Mouse (Mus musculus) cerebral cortex, adult 2 months (tissue): ENCODE results near the gene Ndufaf2.

Experiments
- WGBS: fragments of 180-500 bp; shearing (Covaris S2); methylation state at CpG from one replicate; pipeline ENCODE4 v1.1.7; 2018; 5-methylcytosine and 5-hydroxymethylcytosine counted together

Gene Ndufaf2

DNA sequence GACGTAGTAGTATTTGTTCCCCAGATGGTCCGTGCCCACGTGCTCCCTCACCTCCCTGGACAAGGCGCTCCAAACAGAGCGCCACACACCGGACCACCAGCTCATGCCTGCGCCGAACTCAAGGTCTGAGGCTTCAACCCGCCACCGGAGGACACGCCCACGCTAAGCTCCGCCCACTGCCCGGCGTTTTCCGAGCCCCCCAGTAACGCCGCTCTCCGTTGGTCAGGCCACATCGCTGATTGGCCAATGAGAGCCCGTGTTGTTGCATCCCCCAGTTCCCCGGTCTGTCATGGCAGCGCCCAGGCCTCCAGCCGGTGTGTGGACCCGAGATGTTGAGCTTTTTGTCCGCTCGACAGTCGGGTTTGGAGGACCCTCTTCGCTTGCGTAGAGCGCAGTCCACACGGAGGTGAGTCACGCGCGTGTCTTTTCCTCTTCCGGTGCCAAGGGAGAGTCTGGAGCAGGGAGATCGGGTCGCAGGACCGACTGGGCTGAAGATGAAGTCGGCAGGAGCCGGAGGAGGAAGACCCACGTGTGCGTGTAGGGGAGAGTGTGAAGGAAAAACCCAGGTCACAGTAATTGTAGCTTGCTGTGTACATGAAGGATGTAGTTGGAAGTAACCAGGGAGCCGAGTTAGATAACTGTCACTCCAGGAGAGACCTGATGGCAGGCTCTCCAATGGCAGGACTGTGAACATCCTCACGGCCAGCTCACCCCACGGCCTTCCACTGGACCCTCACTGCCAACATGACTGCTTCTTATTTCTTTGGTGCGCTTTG, at the start of gene Ndufaf2, which contains the start of gene Ercc8:
Ndufaf2 (minus strand) TSS at position 159 of the 776 bp plus-strand sequence.
Ercc8 (plus strand) TSS at position 267 of the 776 bp plus-strand sequence.
- WGBS: under 1% methylated on average over 47 of the region's 47 CpGs

DNA sequence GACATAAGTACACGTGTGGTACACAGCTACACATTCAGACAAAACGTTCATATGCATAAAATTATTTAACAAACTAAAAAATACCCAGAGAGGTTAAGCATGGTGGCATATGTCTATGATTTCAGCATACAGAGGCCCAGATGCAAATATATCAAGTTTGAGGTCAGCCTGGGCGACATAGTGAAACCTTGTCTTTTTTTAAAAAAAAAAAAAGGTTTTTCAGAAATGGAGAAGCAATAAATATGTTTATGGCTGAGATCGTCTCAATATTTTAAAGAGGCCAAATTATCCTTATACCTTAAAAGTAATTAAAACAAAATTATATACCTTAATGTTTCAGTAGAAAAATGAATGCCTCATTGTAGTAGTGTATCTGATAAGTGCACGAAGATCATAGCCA, 49.7 kb upstream of the Ndufaf2 start:
- 83% methylated on average over 5 of the region's 5 CpGs for WGBS

DNA sequence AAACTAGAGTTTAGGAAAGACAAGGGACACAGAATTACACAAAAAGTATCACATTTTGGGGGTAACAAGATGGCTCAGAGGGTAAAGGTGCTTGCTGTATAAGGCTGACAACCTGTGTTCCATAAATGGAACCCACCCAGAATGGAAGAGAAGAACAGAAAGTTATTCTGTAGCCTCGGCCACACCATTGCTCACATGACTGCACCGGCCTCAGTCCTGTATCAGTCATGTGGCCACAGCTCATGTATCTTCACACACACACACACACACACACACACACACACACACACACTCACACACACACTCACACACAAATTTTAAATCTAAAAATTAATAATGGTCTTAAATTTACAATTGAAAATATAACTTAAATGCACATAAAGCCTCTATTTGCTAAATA, 49.0 kb upstream of the Ndufaf2 start:
- 97% methylated on average over 2 of the region's 2 CpGs for WGBS

DNA sequence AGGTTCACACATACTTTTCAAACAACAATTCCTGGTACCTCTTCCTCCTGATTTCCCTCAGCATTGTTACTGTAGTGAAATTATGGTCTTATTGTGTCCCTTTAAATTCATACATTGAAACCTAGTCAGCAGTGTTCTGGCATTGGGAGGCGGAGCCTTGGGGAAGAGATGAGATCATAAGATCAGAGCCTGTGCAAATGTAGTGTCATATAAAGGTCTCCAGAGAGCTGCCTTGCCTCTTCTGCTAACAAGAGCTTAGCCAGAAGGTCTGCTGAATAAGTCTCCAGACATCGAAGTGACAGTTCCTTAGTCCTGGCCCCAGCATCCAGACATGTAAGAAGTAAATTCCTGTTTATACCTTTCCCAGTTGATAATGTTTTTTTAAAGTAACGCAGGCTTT, 46.4 kb upstream of the Ndufaf2 start:
- 81% methylated on average over 3 of the region's 3 CpGs for WGBS

DNA sequence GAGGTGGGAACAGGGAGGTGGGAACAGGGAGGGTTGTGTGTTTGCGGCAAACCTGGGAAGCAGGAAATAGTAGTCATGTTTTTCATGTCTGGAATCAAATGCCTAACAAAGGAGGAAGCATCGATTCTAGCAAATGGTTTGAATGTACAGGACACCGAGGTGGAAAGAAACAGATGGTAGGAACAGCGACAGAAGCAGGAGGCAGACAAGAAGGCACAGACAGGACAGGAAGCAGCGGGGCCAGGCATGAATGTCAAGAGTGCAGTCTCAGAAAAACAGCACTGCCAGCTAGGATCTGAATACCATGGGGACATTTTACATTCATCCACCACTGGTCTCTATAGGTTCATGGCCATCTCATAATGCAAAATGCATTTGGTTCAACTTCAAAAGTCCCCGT, 37.1 kb upstream of the Ndufaf2 start:
- WGBS: 85% methylated on average over 6 of the region's 6 CpGs

DNA sequence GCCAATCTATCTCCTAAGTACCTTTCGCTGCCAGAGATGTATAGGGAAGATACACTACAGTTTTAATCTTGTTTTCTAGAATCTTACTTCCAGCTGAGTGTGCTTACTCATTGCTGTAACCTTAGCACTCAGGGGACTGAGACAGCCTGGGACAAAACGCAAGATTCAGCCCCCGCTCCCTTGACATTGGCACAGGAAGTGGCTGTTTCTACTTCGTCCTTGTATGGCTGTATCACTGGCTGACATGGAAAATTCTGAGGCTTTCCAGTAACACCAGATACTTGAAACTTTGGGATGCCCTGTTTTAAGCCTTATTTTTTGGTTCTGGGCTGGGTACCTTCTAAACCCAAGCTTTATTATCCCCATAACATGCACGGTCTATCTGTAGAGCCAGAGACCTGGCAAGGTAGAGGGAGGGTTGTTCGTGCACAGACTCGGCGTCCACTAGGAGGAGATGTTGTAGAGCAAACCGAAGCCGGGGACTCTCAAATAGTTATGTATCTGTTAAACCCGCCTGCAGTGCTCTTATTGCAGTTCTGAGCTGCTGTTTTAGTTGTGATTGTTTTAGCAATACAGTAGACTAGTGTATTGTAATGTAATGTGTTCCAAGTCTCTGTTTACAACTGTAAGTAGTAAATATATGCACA, 32.8 kb upstream of the Ndufaf2 start:
- 34% methylated on average over 11 of the region's 11 CpGs for WGBS

DNA sequence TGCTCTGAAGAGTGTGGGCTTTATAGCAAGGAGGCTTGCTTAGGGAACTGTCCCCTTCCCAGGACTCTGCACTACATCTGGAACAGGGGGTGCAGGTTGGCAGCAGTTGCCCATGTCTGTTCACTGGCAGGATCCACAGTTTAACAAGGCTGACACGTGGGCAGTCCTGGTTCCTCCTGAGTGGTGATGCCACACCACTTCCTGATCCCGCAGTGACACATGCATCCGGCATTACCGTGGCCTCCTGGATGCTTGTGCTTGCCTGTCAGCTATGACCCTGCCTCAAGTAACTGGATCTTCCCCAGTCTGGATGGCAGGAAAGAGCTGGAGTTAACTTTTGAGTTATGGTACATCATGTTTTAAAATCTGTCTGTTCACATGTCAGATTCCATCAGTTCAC, 29.6 kb upstream of the Ndufaf2 start:
- 81% methylated on average over 4 of the region's 4 CpGs for WGBS

DNA sequence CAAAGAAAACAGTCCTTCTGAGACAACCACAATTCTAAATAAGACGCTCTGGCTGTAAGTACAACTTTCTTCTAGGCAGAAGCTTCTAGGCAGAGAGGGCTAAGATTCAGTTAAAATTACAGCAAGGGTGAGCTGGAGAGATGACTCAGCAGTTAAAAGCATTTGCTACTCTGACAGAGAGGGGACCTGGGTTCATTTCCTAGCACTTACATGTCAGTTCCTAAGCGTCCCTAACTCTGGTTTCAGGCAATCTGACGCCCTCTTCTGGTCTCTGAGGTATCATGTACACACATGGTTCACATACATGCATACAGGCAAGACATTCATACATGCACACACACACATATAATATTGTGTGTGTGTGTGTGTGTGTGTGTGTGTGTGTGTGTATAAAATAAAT, 27.1 kb upstream of the Ndufaf2 start:
- WGBS: 96% methylated on average over 3 of the region's 3 CpGs

DNA sequence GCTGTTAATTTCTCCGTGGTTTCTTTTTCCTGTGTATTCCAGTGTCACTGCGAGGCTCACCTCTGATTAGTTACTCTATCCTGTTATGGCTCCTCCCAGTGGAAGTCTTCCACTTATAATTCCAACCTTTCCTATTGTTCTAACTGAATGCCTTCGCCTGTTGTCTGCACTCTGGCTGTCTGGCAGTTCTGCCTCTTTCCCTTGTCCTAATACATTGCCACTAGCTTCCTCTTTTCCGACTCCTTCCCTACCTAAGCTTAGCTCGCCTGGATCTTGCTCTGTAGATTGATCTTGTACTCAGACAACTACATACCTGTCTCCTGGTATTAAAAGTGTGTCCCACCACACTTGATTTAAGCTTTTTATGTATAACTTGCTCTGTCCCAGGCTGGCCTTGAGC, 22.4 kb upstream of the Ndufaf2 start:
- WGBS: 85% methylated on average over 5 of the region's 5 CpGs

DNA sequence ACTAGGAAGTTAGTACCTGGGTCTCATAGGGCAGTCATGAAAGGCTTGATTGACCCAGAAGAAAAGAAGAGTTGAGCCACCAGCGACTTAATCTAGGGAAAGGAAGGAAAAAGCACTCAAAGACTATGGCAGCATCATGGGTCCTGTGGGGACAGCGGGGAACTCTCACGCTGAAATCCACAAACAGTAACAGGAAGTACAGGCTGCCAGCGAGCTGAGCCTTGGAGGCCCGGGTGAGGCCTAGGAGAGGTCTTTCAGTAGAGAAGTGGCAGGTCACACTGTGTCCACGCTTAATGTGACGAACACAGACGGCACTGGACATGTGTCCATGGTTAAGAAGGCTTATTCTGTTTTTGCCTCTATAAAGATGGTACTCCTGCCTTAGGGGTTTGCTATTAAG, 21.2 kb upstream of the Ndufaf2 start:
- WGBS: 81% methylated on average over 8 of the region's 8 CpGs

DNA sequence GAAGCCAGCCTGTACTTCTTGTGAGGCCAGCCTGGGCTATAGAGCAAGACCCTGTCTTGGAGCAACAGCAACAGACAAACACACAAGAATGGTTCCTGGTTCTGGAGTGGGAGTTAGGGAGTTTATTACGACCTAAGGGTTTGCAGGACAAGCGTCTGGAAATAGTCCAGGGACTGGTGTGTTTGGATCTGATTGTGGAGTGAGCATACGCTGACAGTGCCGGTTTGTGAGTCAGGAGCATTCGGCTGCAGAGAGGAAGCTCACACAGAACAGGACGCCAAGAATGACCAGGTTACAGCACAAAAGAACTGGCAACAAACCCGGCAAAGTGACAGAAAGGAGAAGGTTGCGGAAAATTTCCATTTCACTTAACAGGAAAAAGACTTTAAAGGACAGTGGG, 12.1 kb upstream of the Ndufaf2 start:
- 87% methylated on average over 8 of the region's 8 CpGs for WGBS

DNA sequence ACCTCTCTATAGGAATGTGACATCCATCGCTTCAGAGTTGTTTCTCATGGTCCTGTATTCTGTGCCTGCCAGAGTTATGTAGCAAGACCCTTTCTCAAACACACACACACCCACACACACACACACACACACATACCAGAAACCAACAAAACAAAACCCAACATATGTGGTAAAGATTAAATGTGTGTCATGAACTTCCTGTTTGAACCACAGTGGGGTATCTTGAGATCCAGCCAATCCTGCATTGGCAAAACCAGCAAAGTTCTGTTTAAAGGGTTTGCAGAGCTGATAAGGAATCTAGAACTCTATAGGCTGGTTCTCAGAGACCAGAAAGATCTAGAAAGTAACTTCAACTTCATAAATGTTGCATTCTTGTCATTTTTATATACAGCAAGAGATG, 11.6 kb upstream of the Ndufaf2 start:
- WGBS: 90% methylated on average over 1 of the region's 1 CpGs

DNA sequence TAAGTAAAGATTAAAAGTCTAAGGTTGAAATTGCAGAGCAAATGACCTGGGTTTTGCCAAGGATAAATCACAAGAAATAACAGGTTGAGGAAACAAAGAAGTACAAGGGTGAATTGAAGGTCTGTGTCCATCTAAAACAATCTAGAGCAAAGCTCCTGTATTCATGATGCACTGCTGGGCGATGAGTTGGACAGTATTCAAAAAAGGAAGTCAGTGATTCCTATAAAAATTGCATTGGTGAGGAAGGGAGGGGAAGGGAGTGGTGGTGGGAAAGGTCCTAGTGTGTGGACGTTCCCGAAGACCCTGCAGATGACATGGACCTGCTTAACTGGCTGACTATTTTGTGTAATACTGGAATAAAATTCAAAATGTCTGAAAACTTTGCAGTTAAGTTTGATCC, 6.2 kb upstream of the Ndufaf2 start:
- WGBS: 84% methylated on average over 3 of the region's 3 CpGs

DNA sequence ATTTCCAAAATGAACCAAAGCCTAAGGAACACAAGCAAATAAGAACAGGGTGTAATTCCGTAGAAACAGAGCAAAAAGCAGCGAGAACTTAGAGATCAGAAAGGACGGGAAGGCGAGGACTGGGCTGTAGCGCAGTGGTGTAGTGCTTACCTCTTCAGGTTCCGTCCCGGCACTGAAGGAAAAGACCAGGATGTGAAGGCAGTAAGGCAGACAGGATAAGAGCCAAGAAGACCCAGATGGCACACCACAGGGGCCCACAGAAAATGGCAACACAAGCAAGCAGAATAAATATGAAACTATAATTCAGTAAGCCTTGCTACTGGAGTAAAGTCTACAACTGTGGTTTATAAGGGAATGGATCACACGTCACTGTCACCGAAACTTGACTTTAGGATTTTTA, 5.5 kb upstream of the Ndufaf2 start:
- 90% methylated on average over 9 of the region's 9 CpGs for WGBS

DNA sequence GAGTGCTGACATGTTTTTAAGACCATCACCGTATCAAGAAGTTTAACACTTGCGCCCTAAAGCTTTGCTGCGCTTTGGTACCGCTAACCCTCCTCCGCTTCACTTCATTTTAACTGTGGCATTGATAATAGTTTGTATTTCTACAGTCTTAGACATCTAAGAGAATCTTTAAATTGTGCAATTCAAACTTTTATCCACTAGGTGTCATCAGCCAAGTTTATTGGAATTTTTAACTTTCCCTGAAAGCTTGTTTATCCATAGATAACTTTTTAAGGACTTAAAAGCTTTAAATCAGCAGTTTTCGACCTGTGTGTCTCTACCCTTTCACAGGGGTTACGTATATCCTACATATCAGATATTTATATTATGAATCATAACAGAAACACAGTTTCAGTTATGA, 1.5 kb upstream of the Ndufaf2 start:
- WGBS: 51% methylated on average over 7 of the region's 7 CpGs

DNA sequence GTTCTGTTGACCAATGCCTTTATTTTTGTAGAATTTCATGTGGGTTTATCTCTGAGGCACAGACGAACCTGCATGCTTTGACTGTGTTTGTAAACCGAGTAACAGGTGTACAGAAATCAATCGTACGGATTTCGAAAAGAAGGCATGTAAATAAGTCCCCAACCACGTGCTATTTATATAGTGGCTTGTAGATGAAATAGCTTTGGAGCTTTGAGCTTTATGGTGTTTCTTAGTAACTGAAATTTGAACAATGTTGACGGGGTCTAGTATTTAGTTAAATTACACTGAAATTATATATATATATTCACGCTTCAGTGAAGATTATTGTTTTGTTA, 785 bp upstream of the Ndufaf2 start:
- 4% methylated on average over 8 of the region's 8 CpGs for WGBS

DNA sequence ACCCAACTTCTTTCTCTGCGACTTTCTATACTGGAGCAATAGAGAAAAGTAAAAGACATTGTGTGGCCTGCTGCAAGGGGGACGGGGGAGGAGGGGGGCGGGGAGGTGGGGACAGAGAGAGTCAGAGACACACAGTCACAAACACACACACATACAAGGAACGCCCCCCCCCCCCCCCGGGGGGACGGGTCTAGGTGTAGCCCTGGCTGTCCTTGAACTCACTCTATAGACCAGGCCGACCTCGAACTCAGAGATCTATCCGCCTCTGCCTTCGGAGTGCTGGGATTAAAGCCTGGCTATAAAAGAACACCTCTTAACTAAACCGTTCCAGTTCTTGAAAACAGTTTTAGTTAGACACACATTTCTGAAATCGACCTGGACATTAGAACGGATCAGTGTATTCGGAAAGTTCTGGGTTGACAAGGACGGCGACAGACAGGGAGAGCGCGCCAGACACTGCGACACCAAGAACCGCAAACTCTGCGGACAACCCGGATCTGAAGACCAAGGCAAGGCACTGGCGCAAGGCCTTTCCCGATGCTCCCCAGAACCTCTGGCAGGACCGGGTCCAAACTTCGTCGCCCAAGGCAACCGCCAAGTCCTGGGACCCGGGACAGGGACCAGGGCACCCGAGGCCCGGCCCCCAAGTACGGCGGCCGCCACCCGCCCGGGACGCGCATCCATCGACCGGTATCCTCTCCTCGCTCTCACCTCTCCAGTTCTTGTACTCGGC, 525 bp downstream of the Ndufaf2 start:
- WGBS: 3% methylated on average over 42 of the region's 42 CpGs

DNA sequence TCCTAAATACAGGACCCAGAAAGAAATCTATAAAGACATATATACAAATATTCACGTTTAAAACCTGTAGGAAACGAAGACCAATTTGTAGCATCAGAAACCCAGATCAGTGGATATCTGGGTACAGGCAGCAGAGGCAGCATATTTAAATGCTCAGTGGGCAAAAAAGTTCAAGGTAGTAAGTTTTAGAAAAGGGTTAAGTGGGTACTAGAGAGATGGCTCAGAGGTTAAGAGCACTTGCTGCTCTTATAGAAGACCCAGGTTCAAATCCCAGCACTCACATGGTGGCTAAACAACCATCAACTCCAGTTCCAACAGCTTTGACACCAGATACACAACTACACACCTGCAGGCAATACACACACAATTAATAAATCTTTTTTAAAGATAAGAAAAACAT, 1.3 kb downstream of the Ndufaf2 start:
- WGBS: 82% methylated on average over 2 of the region's 2 CpGs

DNA sequence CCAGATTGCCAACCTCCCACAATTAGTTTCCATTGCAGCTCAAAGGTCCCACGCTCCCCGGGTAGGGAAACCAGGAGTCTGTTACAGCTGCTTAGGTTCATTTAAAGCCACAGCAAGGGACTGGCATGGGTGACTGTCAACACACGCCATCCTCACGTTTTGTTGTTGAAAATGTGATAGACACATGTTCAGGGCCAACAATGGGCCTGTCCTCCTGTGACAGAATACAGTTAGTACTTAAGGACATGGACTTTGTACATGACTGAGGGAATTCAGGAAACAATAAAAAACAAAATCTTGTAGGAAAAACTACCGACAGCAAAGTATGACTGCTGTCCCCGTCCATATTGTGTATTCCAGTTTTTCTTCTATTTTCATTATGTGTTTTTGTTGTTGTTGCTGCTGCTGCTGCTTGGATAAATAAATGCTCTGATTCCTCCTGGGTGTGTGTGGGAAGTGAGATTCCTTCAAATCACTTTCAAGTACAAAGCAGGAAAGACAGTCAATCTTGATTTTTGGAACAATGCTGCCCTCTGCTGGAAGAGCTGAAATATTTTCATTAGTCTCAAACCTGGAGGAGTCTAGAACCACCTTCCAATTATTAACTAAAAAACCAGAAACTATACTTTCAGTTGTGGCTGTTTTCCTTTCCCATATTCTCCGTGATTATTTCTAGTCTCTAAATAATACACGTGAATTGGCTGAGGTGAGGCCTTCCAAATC, 5.6 kb downstream of the Ndufaf2 start:
- WGBS: 38% methylated on average over 8 of the region's 8 CpGs

DNA sequence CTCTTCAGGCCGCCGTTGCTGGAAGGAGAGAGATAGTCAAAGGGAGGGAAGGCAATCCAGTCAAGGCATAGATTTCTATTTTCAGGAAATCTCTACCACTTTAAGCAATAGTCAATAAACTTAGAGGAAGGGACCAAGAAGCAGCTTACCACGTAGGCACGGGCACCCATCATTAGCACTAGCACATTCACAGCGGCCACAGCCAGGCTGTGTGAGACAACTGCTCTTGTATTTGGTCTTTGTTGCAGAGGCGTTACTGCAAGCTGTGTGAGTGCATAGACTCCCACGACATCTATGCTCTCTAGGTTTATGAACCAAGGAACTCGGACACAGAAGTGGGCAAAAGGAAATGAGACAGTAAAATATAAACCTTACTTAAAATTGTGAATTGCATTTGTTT, 14.3 kb downstream of the Ndufaf2 start:
- 68% methylated on average over 8 of the region's 8 CpGs for WGBS

DNA sequence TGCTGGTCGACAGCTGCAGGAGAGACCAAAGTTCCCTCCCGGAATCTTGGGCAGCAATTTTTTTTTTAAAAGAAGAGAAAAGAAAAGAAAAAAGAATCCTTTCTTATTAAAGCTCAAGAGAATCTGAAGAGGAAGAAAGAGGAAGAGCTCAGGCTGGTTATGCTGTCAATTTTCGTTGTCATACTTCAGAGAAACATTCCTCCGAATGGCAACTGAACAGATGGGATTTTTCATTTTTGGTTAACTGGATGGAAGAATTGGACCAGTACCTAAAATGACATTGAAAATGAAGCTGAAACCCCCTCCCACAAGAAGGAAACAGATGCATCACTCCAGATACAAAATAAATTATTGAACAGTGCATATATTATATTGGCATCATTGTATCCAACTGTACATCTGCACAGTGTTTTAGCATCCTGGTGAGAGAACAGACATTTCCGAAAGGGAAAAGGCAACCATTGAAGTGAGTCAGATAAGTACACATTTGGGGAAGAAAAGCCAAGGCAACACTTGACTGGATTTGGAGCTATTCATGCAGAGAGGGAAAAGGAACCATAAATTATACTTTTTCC, 19.9 kb downstream of the Ndufaf2 start:
- WGBS: 60% methylated on average over 5 of the region's 5 CpGs

DNA sequence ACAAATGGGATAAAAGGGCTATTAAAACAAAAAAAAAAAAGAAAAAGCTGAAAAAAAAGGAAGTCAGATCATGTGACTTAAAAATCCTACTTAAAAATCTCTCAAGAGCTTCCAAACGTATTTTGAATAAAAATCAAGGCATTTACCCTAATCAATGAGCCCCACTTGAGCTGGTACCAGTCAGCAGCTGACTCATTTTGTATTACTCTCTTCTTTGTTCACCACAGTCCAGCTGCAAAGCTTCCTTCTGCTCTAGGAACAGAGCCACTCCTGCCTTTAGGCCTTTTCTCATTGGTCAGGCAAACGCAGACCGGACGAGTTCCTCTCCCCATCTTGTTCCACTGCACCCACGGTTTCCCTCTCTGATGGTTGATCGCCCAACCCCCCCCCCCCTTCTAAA, 22.8 kb downstream of the Ndufaf2 start:
- 76% methylated on average over 6 of the region's 6 CpGs for WGBS
